Mouse (Mus musculus) CH12.LX (cell line): ENCODE measurements around the gene Eef2k. TPM values are rescaled to one million over a fixed set of nuclear protein-coding genes. Genes with fewer than 3 reads are reported as not detected.

ENCODE experiments used
- DNase-seq: peaks from one replicate; pipeline ENCODE4 v3.0.0-alpha.2; 2013; ENCODE audit errors: extremely low read depth
- H3K27ac ChIP-seq: 2 replicates; pipeline ENCODE4 v1.5.1; 2012; ENCODE audit warnings: low read depth, mild to moderate bottlenecking, control low read depth, moderate library complexity; ENCODE audit not compliant: insufficient read depth
- H3K27me3 ChIP-seq: replicated peaks from 2 replicates; pipeline ENCODE3; 2012; ENCODE audit warnings: inconsistent platforms
- H3K36me3 ChIP-seq, 2 experiments: replicated peaks in 1 of 2; 2 replicates each; pipeline versions ENCODE3 to v1.6.1; 2012; ENCODE audit warnings: inconsistent platforms in 1 of 2, low read length in 1 of 2, mild to moderate bottlenecking in 1 of 2, mixed read lengths in 1 of 2, moderate library complexity in 1 of 2; ENCODE audit not compliant: control insufficient read depth in 1 of 2, insufficient read depth in 1 of 2
- H3K4me1 ChIP-seq, 2 experiments: 2 replicates each; pipeline ENCODE4 v1.6.1; 2012; ENCODE audit warnings: inconsistent platforms in 1 of 2, moderate library complexity in 1 of 2; ENCODE audit not compliant: insufficient read depth in 2 of 2, control insufficient read depth in 1 of 2
- H3K4me2 ChIP-seq: 2 replicates; pipeline ENCODE4 v1.6.1; 2012; ENCODE audit warnings: low read depth, mild to moderate bottlenecking, control low read depth; ENCODE audit not compliant: poor library complexity, insufficient read depth, severe bottlenecking
- H3K4me3 ChIP-seq, 3 experiments: fragments of 150-350 bp in 1 of 3; sonication (generic) in 1 of 3; replicated peaks in 1 of 3; 2 replicates each; pipeline versions ENCODE3 to v1.5.1; 2011 to 2012; ENCODE audit warnings: low read depth in 2 of 3, low read length in 2 of 3, mild to moderate bottlenecking in 2 of 3, moderate library complexity in 2 of 3, control low read depth in 1 of 3, improper control_type of control experiment in 1 of 3, inconsistent platforms in 1 of 3, mixed read lengths in 1 of 3; ENCODE audit not compliant: poor library complexity in 1 of 3
- H3K79me2 ChIP-seq: replicated peaks from 2 replicates; pipeline ENCODE4 v1.6.1; 2012; ENCODE audit warnings: mild to moderate bottlenecking, moderate library complexity; ENCODE audit not compliant: control insufficient read depth, poor library complexity, insufficient read depth, severe bottlenecking; ENCODE audit errors: extremely low read depth
- H3K9ac ChIP-seq: 2 replicates; pipeline ENCODE4 v1.6.1; 2012; ENCODE audit warnings: low read depth, mild to moderate bottlenecking, control low read depth, moderate library complexity; ENCODE audit not compliant: insufficient read depth
- H3K9me3 ChIP-seq: replicated peaks from 2 replicates; pipeline ENCODE3; 2012; ENCODE audit warnings: low read length, inconsistent platforms, mixed read lengths
- BHLHE40 ChIP-seq: IDR thresholded peaks from 2 replicates; pipeline ENCODE4 v1.6.1; 2011; ENCODE audit warnings: mild to moderate bottlenecking, low read depth, low read length, improper control_type of control experiment
- CHD1 ChIP-seq: IDR thresholded peaks from 2 replicates; pipeline ENCODE4 v1.6.1; 2012; ENCODE audit warnings: low read depth, low read length, improper control_type of control experiment, inconsistent platforms
- CTCF ChIP-seq, 2 experiments: IDR thresholded peaks in 1 of 2; conservative IDR thresholded peaks in 1 of 2; 2 replicates each; pipeline ENCODE4 v1.5.1; 2011 to 2012; ENCODE audit warnings: low read depth in 2 of 2, low read length in 2 of 2, improper control_type of control experiment in 1 of 2, inconsistent platforms in 1 of 2, mild to moderate bottlenecking in 1 of 2, moderate library complexity in 1 of 2
- ELF1 ChIP-seq: IDR thresholded peaks from 2 replicates; pipeline ENCODE4 v1.6.1; 2014; ENCODE audit warnings: low read depth, mild to moderate bottlenecking, inconsistent platforms, low read length, improper control_type of control experiment
- EP300 ChIP-seq: IDR thresholded peaks from 2 replicates; pipeline ENCODE4 v1.6.1; 2011; ENCODE audit warnings: low read length, improper control_type of control experiment
- ETS1 ChIP-seq: conservative IDR thresholded peaks from 2 replicates; pipeline ENCODE4 v1.6.1; 2012; ENCODE audit warnings: low read depth, mild to moderate bottlenecking, inconsistent platforms, low read length, improper control_type of control experiment, moderate library complexity
- GABPA ChIP-seq: IDR thresholded peaks from 2 replicates; pipeline ENCODE4 v1.6.1; 2012; ENCODE audit warnings: low read depth, low read length, improper control_type of control experiment, inconsistent platforms; ENCODE audit not compliant: insufficient replicate concordance
- HCFC1 ChIP-seq: IDR thresholded peaks from 2 replicates; pipeline ENCODE4 v1.6.1; 2012; ENCODE audit warnings: low read depth, mild to moderate bottlenecking, inconsistent platforms, low read length, improper control_type of control experiment
- IRF4 ChIP-seq: IDR thresholded peaks from 2 replicates; pipeline ENCODE4 v1.6.1; 2014; ENCODE audit warnings: low read depth, mild to moderate bottlenecking, inconsistent platforms, low read length, improper control_type of control experiment
- JUN ChIP-seq: IDR thresholded peaks from 2 replicates; pipeline ENCODE4 v1.6.1; 2011; ENCODE audit warnings: low read depth, mild to moderate bottlenecking, low read length, improper control_type of control experiment, moderate library complexity; ENCODE audit not compliant: insufficient read depth
- KAT2A ChIP-seq: IDR thresholded peaks from 2 replicates; pipeline ENCODE4 v1.6.1; 2012; ENCODE audit warnings: low read length, improper control_type of control experiment, inconsistent platforms; ENCODE audit not compliant: insufficient replicate concordance
- MAFK ChIP-seq: IDR thresholded peaks from 2 replicates; pipeline ENCODE4 v1.6.1; 2011; ENCODE audit warnings: low read length, improper control_type of control experiment; ENCODE audit not compliant: insufficient replicate concordance
- MAX ChIP-seq: IDR thresholded peaks from 2 replicates; pipeline ENCODE4 v1.6.1; 2011; ENCODE audit warnings: low read length, improper control_type of control experiment
- MAZ ChIP-seq: IDR thresholded peaks from 2 replicates; pipeline ENCODE4 v1.6.1; 2012; ENCODE audit warnings: low read depth, mild to moderate bottlenecking, inconsistent platforms, low read length, improper control_type of control experiment, moderate library complexity
- MEF2A ChIP-seq: IDR thresholded peaks from 2 replicates; pipeline ENCODE4 v1.6.1; 2014; ENCODE audit warnings: low read depth, mild to moderate bottlenecking, inconsistent platforms, low read length, improper control_type of control experiment, borderline replicate concordance
- MXI1 ChIP-seq: IDR thresholded peaks from 2 replicates; pipeline ENCODE4 v1.6.1; 2011; ENCODE audit warnings: mild to moderate bottlenecking, low read depth, low read length, improper control_type of control experiment
- NELFE ChIP-seq: IDR thresholded peaks from 2 replicates; pipeline ENCODE4 v1.6.1; 2011; ENCODE audit warnings: low read depth, low read length, improper control_type of control experiment
- NRF1 ChIP-seq: IDR thresholded peaks from 2 replicates; pipeline ENCODE4 v1.6.1; 2014; ENCODE audit warnings: low read depth, mild to moderate bottlenecking, inconsistent platforms, low read length, improper control_type of control experiment, moderate library complexity
- PAX5 ChIP-seq: IDR thresholded peaks from 2 replicates; pipeline ENCODE4 v1.6.1; 2012; ENCODE audit warnings: low read length, inconsistent platforms, mixed read lengths
- POLR2A ChIP-seq: IDR thresholded peaks from 2 replicates; pipeline ENCODE4 v1.6.1; 2011; ENCODE audit warnings: low read depth, mild to moderate bottlenecking, improper control_type of control experiment, low read length
- POLR2AphosphoS2 ChIP-seq: IDR thresholded peaks from 2 replicates; pipeline ENCODE4 v1.6.1; 2011; ENCODE audit warnings: low read depth, low read length, improper control_type of control experiment
- RAD21 ChIP-seq: IDR thresholded peaks from 2 replicates; pipeline ENCODE4 v1.6.1; 2011; ENCODE audit warnings: low read depth, mild to moderate bottlenecking, low read length, improper control_type of control experiment, moderate library complexity
- RCOR1 ChIP-seq: conservative IDR thresholded peaks from 2 replicates; pipeline ENCODE4 v1.6.1; 2012; ENCODE audit warnings: low read depth, mild to moderate bottlenecking, inconsistent platforms, low read length, improper control_type of control experiment
- SIN3A ChIP-seq: IDR thresholded peaks from 2 replicates; pipeline ENCODE4 v1.6.1; 2012; ENCODE audit warnings: low read length, improper control_type of control experiment, inconsistent platforms
- SMC3 ChIP-seq: IDR thresholded peaks from 2 replicates; pipeline ENCODE4 v1.6.1; 2011; ENCODE audit warnings: low read depth, low read length, improper control_type of control experiment
- TCF12 ChIP-seq: IDR thresholded peaks from 2 replicates; pipeline ENCODE4 v1.6.1; 2014; ENCODE audit warnings: low read depth, mild to moderate bottlenecking, inconsistent platforms, low read length, improper control_type of control experiment
- UBTF ChIP-seq: IDR thresholded peaks from 2 replicates; pipeline ENCODE4 v1.6.1; 2012; ENCODE audit warnings: low read depth, mild to moderate bottlenecking, inconsistent platforms, low read length, improper control_type of control experiment, moderate library complexity
- USF1 ChIP-seq: IDR thresholded peaks from 2 replicates; pipeline ENCODE4 v1.6.1; 2014; ENCODE audit warnings: low read depth, mild to moderate bottlenecking, inconsistent platforms, low read length, improper control_type of control experiment
- USF2 ChIP-seq: conservative IDR thresholded peaks from 2 replicates; pipeline ENCODE4 v1.6.1; 2011; ENCODE audit warnings: low read depth, low read length, improper control_type of control experiment
- ZC3H11A ChIP-seq: IDR thresholded peaks from 2 replicates; pipeline ENCODE4 v1.6.1; 2012; ENCODE audit warnings: low read depth, mild to moderate bottlenecking, inconsistent platforms, low read length, improper control_type of control experiment
- ZKSCAN1 ChIP-seq: IDR thresholded peaks from 2 replicates; pipeline ENCODE4 v1.6.1; 2012; ENCODE audit warnings: low read depth, inconsistent platforms, low read length, improper control_type of control experiment, borderline replicate concordance
- ZNF384 ChIP-seq: IDR thresholded peaks from 2 replicates; pipeline ENCODE4 v1.6.1; 2012; ENCODE audit warnings: low read depth, low read length, improper control_type of control experiment, inconsistent platforms
- dilution Hi-C: fragments of 300-500 bp; cut with MboI; formaldehyde crosslinking; loops from 2 replicates; pipeline ENCODE4 v1.14.3; 2020; ENCODE audit warnings: low sequenced_read_pairs; ENCODE audit not compliant: extremely low pct_unique_long_range_greater_than_20kb, extremely low pct_ligation_motif_present
- in situ Hi-C: fragments of 300-500 bp; cut with MboI; formaldehyde crosslinking; loops from 3 replicates; pipeline ENCODE4 v1.14.3; 2019; ENCODE audit warnings: low sequenced_read_pairs, low pct_ligation_motif_present, low pct_unique_long_range_greater_than_20kb, mixed read lengths
- polyA plus RNA-seq: library from polyadenylated mRNA; unstranded; fragments of >175 nt; gene quantifications from 2 replicates; pipeline ENCODE4 v1.2.1, GENCODE M21; 2012; ENCODE audit warnings: low read depth; ENCODE audit not compliant: insufficient read length
- total RNA-seq, 2 experiments: library from RNA; depleted of rRNA; stranded (reverse); fragments of 300-350 nt in 1 of 2; fragments of >200 nt in 1 of 2; gene quantifications; 2 replicates each; pipeline ENCODE4 v1.2.3; 2012 to 2014

Eef2k gene
- total and polyA plus RNA-seq, 3 experiments = 5.5 to 13.9 (median 13.7) TPM

DNA sequence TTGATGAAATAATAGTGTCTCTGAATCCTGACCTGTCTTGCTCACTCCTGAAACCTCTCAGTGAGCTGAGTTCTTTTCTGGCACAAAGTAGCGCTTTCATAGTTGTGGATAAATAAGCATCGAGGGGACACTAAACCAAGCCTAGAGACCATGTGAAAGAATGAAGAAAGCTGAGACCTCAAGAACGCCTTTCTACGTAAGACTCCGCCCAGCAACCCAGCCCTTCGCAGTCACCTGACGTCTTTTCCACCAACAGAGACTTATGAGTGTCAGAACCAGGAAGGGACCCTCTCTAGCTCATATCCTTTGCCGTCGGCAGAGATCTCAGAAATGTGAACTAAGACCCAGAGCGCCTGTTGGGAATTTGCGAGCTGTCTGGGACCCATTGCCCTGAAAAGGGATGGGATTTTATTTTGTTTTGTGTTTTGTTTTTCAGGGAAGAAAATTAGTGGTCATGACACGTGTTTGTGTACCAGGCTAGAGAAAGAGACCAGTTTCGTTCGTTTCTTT is 7.7 kb upstream of the Eef2k start (continued):
- peak; percentile 76; the same call in 1 of the 2 replicates for TF ChIP-seq POLR2AphosphoS2
- peak; percentile 79 for TF ChIP-seq MAX
- no peak; the same call in 1 of the 2 replicates for TF ChIP-seq MAZ
- TF ChIP-seq IRF4 = 0 out of 2 replicates have a peak, but pooled peaks have one; percentile 2
- TF ChIP-seq ZNF384 = no peak
- no peak for TF ChIP-seq NRF1
- TF ChIP-seq SIN3A = peak; percentile 82
- TF ChIP-seq ETS1 = peak; percentile 25; the same call in 1 of the 2 replicates
- TF ChIP-seq RCOR1 = peak; percentile 56; the same call in 1 of the 2 replicates
- peak; percentile 34; the same call in 1 of the 2 replicates for TF ChIP-seq BHLHE40
- TF ChIP-seq PAX5 = no peak
- TF ChIP-seq CHD1 = peak; percentile 87
- TF ChIP-seq ZC3H11A = no peak
- peak; percentile 92 for TF ChIP-seq POLR2A
- TF ChIP-seq UBTF = no peak
- no peak for TF ChIP-seq MAFK
- TF ChIP-seq TCF12 = peak; percentile 68

DNA sequence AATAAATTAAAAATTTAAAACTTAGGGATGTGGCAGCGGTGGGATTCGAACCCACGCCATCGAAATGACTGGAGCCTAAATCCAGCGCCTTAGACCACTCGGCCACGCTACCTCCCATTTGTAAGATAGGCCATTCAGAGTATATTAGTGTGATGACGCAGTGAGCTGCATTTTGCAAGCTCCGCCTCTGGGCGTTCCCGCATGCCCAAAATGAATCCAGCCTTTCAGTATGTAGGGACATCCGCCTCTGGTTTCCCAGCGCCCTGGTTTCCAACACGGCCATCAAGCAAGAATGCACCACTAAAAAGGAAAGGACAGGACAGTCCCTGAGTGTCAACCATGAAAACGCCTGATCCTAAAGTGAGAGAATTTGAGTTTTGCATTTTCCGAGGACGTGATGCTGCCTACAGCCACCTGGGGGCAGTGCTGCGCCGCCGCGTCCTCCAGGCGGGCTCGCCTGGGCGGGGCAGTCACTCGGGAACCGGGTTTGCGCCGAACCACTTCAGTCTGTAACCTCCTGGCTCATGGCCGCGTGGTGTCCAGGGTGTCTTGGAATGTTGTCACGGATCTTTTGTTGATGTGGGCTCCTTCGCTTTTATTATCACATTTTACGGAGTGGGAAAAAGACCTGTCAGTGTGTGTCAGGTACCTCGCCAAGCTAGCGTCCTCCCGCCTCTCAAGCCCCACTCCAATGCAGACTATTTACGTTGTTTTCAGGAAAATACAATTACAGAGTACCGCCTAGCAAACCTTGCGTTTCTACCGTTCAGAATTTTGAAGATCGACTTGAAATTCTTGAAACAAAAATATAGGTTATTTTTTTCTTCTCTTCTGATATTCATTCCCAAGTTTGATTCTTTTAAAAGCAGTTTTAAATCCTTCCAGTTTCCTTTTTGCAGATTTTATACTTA is 6.9 kb upstream of the Eef2k start:
- Histone ChIP-seq H3K4me3 (peak overlapping the region; percentile 64 to 73 (median 67)), H3K4me2 (peak overlapping the region; percentile 74), H3K4me1 (peaks cover 0 to 14% of the 10 kb centered on the region in 2 experiments; a peak in 3 of 4 replicates), H3K27ac (no peak overlapping the region), H3K27me3 (peaks cover 29% of the 10 kb centered on the region), H3K9ac (peak overlapping the region; percentile 75; the same call in 1 of the 2 replicates), H3K36me3 (no peaks in the 10 kb centered on the region), H3K9me3 (no peaks in the 10 kb centered on the region), H3K79me2 (no peaks in the 10 kb centered on the region)
- peak; percentile 89 for DNase-seq
- in situ Hi-C loops = loop anchor here (5.0 to 10.0 kb wide), 2 partner anchors 77 to 199 kb away; partner anchors contain the start of gene Mettl9
- dilution Hi-C loops = no loop called here
- TF ChIP-seq SMC3 (peak; percentile 88), KAT2A (peak; percentile 80; the same call in 1 of the 2 replicates), MAFK (peak; percentile 98), EP300 (no peak), POLR2A (peak; percentile 52; the same call in 1 of the 2 replicates), NRF1 (peak; percentile 67), BHLHE40 (peak; percentile 38; the same call in 1 of the 2 replicates), PAX5 (no peak), USF2 (peak; percentile 3; the same call in 1 of the 2 replicates), MXI1 (peak; percentile 57; the same call in 1 of the 2 replicates), ZC3H11A (peak; percentile 63), RCOR1 (no peak), JUN (no peak), ZKSCAN1 (no peak), RAD21 (peak; percentile 93), USF1 (no peak), HCFC1 (no peak), GABPA (no peak), CTCF (conservative IDR thresholded peaks at IDR 0.05 in 1 of 2, IDR thresholded peaks at IDR 0.05 in 1 of 2; ENCODE audit: low read depth in 2 of 2, low read length in 2 of 2) (peak; percentile 81 to 98), CHD1 (no peak), ELF1 (peak; percentile 97), MAZ (0 out of 2 replicates have a peak, but pooled peaks have one; percentile 22), MEF2A (0 out of 2 replicates have a peak, but pooled peaks have one; percentile 30), TCF12 (peak; percentile 48; the same call in 1 of the 2 replicates), NELFE (peak; percentile 66; the same call in 1 of the 2 replicates)
